Mouse (Mus musculus): Measurements from ENCODE around the gene Cyb5d1.

The Cyb5d1 gene

GRCm38 (mm10) chr11:69356544-69356943 lies 38.9 kb downstream of the Cyb5d1 start:
- DNase-seq = no peak

- DNase-seq = no peak
Observed at GRCm38 (mm10) chr11:69346441-69346840, 49.0 kb downstream of the Cyb5d1 start.

Measured in lung, postnatal 14 days (tissue).